Mouse (Mus musculus) cortical plate, adult 2 months (tissue): ENCODE results near the gene Pdxdc1. TPM values are rescaled to one million over a fixed set of nuclear protein-coding genes. Genes with fewer than 3 reads are reported as not detected.
"Not testable (repeated sequence)": the region's sequence is repeated elsewhere in the genome, so short reads cannot be mapped to it uniquely, and the experiment has no call there.

Source experiments
- H3K27ac ChIP-seq: fragments of 200-500 bp; 2 replicates; pipeline ENCODE4 v1.5.1; 2012; ENCODE audit warnings: low read length, control low read depth, inconsistent platforms; ENCODE audit not compliant: insufficient read depth
- H3K4me1 ChIP-seq: fragments of 200-500 bp; 2 replicates; pipeline ENCODE4 v1.6.1; 2011; ENCODE audit warnings: low read length; ENCODE audit not compliant: control insufficient read depth, insufficient read depth
- H3K4me3 ChIP-seq: fragments of 200-500 bp; 2 replicates; pipeline ENCODE4 v1.5.1; 2011; ENCODE audit warnings: mild to moderate bottlenecking, low read length, control low read depth; ENCODE audit not compliant: insufficient read depth
- CTCF ChIP-seq: fragments of 200-500 bp; IDR thresholded peaks from 2 replicates; pipeline ENCODE4 v1.5.1; 2011; ENCODE audit warnings: mild to moderate bottlenecking, control low read depth, low read length; ENCODE audit not compliant: insufficient read depth; ENCODE audit errors: extremely low read depth
- POLR2A ChIP-seq: fragments of 200-500 bp; IDR thresholded peaks from 2 replicates; pipeline ENCODE4 v1.6.1; 2011; ENCODE audit warnings: mild to moderate bottlenecking, low read length, control low read depth; ENCODE audit not compliant: insufficient read depth; ENCODE audit errors: extremely low read depth
- polyA plus RNA-seq: library from polyadenylated mRNA; depleted of rRNA; stranded (reverse); fragments of >200 nt; gene quantifications from 2 replicates; pipeline ENCODE4 v1.2.3, GENCODE M21; 2012

Pdxdc1 gene
- polyA plus RNA-seq, 1 experiment: 75.3 TPM

GRCm38 (mm10) chr16:13892850-13893249, 10.1 kb downstream of the Pdxdc1 start:
- Histone ChIP-seq H3K4me1 (no peaks in the 10 kb centered on the region), H3K4me3 (no peak overlapping the region), H3K27ac (no peak overlapping the region)
- TF ChIP-seq CTCF (no peak), POLR2A (no peak)

GRCm38 (mm10) chr16:13890449-13890848, 12.5 kb downstream of the Pdxdc1 start:
- Histone ChIP-seq H3K27ac (no peak overlapping the region), H3K4me3 (no peak overlapping the region), H3K4me1 (no peaks in the 10 kb centered on the region)
- TF ChIP-seq CTCF (no peak), POLR2A (no peak)

GRCm38 (mm10) chr16:13883094-13883774, 19.7 kb downstream of the Pdxdc1 start:
- Histone ChIP-seq H3K27ac (no peak overlapping the region), H3K4me3 (no peak overlapping the region), H3K4me1 (no peaks in the 10 kb centered on the region)
- TF ChIP-seq POLR2A: no peak
- TF ChIP-seq CTCF: no peak

GRCm38 (mm10) chr16:13875483-13875882, 27.4 kb downstream of the Pdxdc1 start:
- no peak for TF ChIP-seq POLR2A
- Histone ChIP-seq H3K4me1 (no peaks in the 10 kb centered on the region; the same call in 1 of the 2 replicates), H3K27ac (0 out of 2 replicates have a peak overlapping the region, but pooled peaks have one; percentile 29), H3K4me3 (no peak overlapping the region)

GRCm38 (mm10) chr16:13867910-13868514, 34.9 kb downstream of the Pdxdc1 start:
- H3K4me3 ChIP-seq: no peak overlapping the region
- peak overlapping the region; percentile 86 for H3K27ac ChIP-seq
- TF ChIP-seq POLR2A: no peak
- no peak for TF ChIP-seq CTCF
- no peaks in the 10 kb centered on the region for H3K4me1 ChIP-seq

GRCm38 (mm10) chr16:13867406-13867805, 35.5 kb downstream of the Pdxdc1 start:
- not testable (repeated sequence) for H3K4me1 ChIP-seq, H3K4me3 ChIP-seq
- peak overlapping the region; percentile 86 for H3K27ac ChIP-seq

GRCm38 (mm10) chr16:13866616-13867015, 36.3 kb downstream of the Pdxdc1 start:
- no peak for TF ChIP-seq CTCF
- TF ChIP-seq POLR2A: no peak
- no peaks in the 10 kb centered on the region for H3K4me1 ChIP-seq
- H3K27ac ChIP-seq: peak overlapping the region; percentile 50; the same call in 1 of the 2 replicates
- no peak overlapping the region for H3K4me3 ChIP-seq

- TF ChIP-seq CTCF (no peak), POLR2A (no peak)
- Histone ChIP-seq H3K27ac (no peak overlapping the region), H3K4me1 (no peaks in the 10 kb centered on the region), H3K4me3 (no peak overlapping the region)
Measured at GRCm38 (mm10) chr16:13866076-13866475, 36.9 kb downstream of the Pdxdc1 start.

GRCm38 (mm10) chr16:13853886-13854285, 49.0 kb downstream of the Pdxdc1 start:
- Histone ChIP-seq H3K27ac (no peak overlapping the region), H3K4me3 (no peak overlapping the region), H3K4me1 (no peaks in the 10 kb centered on the region)
- TF ChIP-seq POLR2A: no peak
- TF ChIP-seq CTCF: no peak

- Histone ChIP-seq H3K27ac (no peak overlapping the region), H3K4me1 (no peaks in the 10 kb centered on the region), H3K4me3 (no peak overlapping the region)
- TF ChIP-seq CTCF (no peak), POLR2A (no peak)
Measured at GRCm38 (mm10) chr16:13851446-13851845, 51.5 kb downstream of the Pdxdc1 start.
